Comparison of ENCODE assay signal across 8 mouse cellular contexts in the genomic region with DNA sequence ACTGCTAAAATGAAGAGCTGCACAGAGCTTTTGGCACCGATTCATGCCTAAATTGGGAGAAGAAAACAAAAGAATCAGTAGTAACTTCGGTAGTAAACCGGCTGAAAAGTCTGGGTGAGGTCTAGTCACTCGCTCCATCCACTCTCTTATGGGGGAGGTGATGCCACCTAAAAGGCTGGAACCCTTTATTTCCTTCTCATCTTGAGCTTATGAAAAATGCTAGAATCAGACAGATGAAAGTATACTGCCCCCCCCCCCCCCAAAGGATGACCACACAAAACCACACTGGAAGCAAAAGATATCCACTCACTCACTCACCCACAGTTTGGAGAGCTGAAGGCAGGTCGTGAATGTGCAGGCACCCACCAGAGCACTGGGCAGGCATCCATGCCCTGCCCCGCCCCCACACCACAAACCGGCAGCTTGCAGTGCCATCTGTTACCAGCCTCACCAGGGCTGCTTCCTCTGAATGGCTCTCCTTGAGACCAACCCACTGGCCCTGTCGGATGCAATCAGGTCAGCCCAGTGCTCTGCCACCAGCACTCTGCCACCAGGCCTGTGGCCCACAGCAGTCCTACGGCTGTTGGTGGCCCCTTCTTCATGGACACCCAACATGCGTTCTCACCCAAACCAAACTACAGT. TPM values are rescaled to one million over a fixed set of nuclear protein-coding genes. Genes with fewer than 3 reads are reported as not detected.
DNase-seq lines count a peak whose midpoint lies in the region; ATAC-seq and TF ChIP-seq lines count a peak whose summit lies in the region.

No protein-coding gene starts in this region.

- peak; percentile 99 for ATAC-seq in granulocyte monocyte progenitor cell, adult 5-6 weeks (replicated peaks; ENCODE audit: poor library complexity, severe bottlenecking)

- no peak for TF ChIP-seq POLR2A in myocyte (IDR thresholded peaks at IDR 0.05; ENCODE audit: insufficient read length, low read depth)

- no peaks in the 10 kb centered on the region for H3K27me3 ChIP-seq in myocyte (ENCODE audit: control insufficient read depth, insufficient read depth, insufficient read length)

- no peak overlapping the region for H3ac ChIP-seq in myocyte (ENCODE audit: control insufficient read depth, insufficient read length)

- H3K36me3 ChIP-seq in myocyte (ENCODE audit: control insufficient read depth, insufficient read depth): no peaks in the 10 kb centered on the region

- peak; percentile 41 for DNase-seq in gastrocnemius, postnatal 10 days
- DNase-seq in gastrocnemius, postnatal 36 days: no peak
- DNase-seq in 416B (ENCODE audit: low read depth): peak; percentile 89
- DNase-seq in cerebellum, adult 9-11 months: peak; percentile 99
- DNase-seq in layer of hippocampus, postnatal 36 days: peak; percentile 80
- peak; percentile 61 to 75 for DNase-seq in thymus, postnatal 36 days

- peak overlapping the region; percentile 58 for H3K4me2 ChIP-seq in myocyte (ENCODE audit: low read depth)

- intact Hi-C loops in gastrocnemius, postnatal 36 days (cut with DNase I): no loop called here

- H3K4me3 ChIP-seq in myocyte: no peak overlapping the region

- peaks cover 13% of the 10 kb centered on the region for H3K79me2 ChIP-seq in myocyte (ENCODE audit: control insufficient read depth, insufficient read depth)

TF ChIP-seq in myocyte, 11 proteins besides CTCF, POLR2A, EP300 and RAD21:
- peak in 2 of 3 experiments; percentile 76 to 92 for TF ChIP-seq MYOD1 (IDR thresholded peaks at IDR 0.05; ENCODE audit: control insufficient read depth in 1 of 3, insufficient read length in 2 of 3, low read depth in 2 of 3)
- peak in 2 of 3 experiments; percentile 81 to 88 for TF ChIP-seq MYOG (IDR thresholded peaks at IDR 0.05; ENCODE audit: control insufficient read depth in 1 of 3, insufficient read depth in 1 of 3, insufficient read length in 2 of 3, low read depth in 2 of 3)
- TF ChIP-seq E2F4 (IDR thresholded peaks at IDR 0.05; ENCODE audit: insufficient read depth): no peak
- TF ChIP-seq MAX (IDR thresholded peaks at IDR 0.05; ENCODE audit: low read depth): no peak
TF ChIP-seq in myocyte: peak in this region for 2.

RNA-seq across cellular contexts. Expression of gene Ptch1, which starts 21.0 kb away (rescaled TPM):
- 10 to 100 TPM; 13.6 to 20.3 TPM for total RNA-seq in gastrocnemius, postnatal 10 days (2021)
- 10 to 100 TPM in 1 of 2 experiments, 1 to 10 TPM in 1; 8.6 to 10.4 TPM for total RNA-seq in gastrocnemius, postnatal 36 days (2021)
- 9.1 and 14.0 TPM in 2 replicates for total RNA-seq in granulocyte monocyte progenitor cell, adult 5-6 weeks (2014; fragmentation: Nextera tagmentation)
- total RNA-seq in granulocyte monocyte progenitor cell, adult 5-6 weeks (2017): 6.6 and 7.7 TPM in 2 replicates
- 10 to 100 TPM; 41.0 to 49.1 TPM for total RNA-seq in layer of hippocampus, postnatal 36 days (2021)
- polyA plus RNA-seq in myocyte (2012; fragmentation: generic; extraction: Trizol): 2.2 TPM

RNA-seq across cellular contexts. Expression of gene Fancc, which starts 55.3 kb away (rescaled TPM):
- total RNA-seq in gastrocnemius, postnatal 10 days (2021): 1 to 10 TPM; 5.2 to 7.0 TPM
- 1 to 10 TPM; 1.5 to 2.9 TPM for total RNA-seq in gastrocnemius, postnatal 36 days (2021)
- 11.3 and 14.5 TPM in 2 replicates for total RNA-seq in granulocyte monocyte progenitor cell, adult 5-6 weeks (2014; fragmentation: Nextera tagmentation)
- 10.0 and 11.9 TPM in 2 replicates for total RNA-seq in granulocyte monocyte progenitor cell, adult 5-6 weeks (2017)
- total RNA-seq in layer of hippocampus, postnatal 36 days (2021): 1 to 10 TPM; 5.8 to 5.9 TPM
- 8.1 TPM for polyA plus RNA-seq in myocyte (2012; fragmentation: generic; extraction: Trizol)

Comparison
In these comparisons a context has a peak if more than half of its experiments do, and no peak if none do; other contexts are left out.
1. DNase-seq: peak in gastrocnemius, postnatal 10 days (single experiment), 416B (single experiment), cerebellum, adult 9-11 months (single experiment), layer of hippocampus, postnatal 36 days (2 of 2) and thymus, postnatal 36 days (2 of 2); none in gastrocnemius, postnatal 36 days (0 of 2).